Mouse (Mus musculus) cerebellum, adult 9-10 months (tissue): ENCODE measurements around the gene Myo9b.
A peak's percentile ranks its signal among the peaks of the same experiment; 100 is the strongest.

ENCODE experiments used
- DNase-seq: peaks from one replicate; pipeline ENCODE4 v3.0.0; 2022

The Myo9b gene

DNA sequence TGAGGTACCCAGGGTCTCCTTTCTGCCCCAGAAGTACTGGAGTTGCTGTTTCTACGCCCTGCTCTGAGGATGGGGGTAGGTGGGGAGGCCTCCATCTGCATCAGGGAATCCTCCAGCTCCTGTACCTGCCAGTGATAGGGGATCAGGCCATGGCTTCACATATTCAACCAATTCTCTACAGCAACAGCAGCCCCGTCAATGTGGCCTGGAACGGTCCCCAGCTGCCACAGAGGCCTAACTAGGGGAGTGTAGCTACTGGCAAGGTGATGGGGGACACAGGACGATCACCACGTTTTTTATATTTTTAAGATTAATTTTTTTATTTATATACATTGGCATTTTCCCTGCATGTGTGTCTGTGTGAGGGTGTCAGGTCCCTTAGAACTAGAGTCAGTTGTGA, 119.9 kb downstream of the Myo9b start:
- DNase-seq, result no peak

DNA sequence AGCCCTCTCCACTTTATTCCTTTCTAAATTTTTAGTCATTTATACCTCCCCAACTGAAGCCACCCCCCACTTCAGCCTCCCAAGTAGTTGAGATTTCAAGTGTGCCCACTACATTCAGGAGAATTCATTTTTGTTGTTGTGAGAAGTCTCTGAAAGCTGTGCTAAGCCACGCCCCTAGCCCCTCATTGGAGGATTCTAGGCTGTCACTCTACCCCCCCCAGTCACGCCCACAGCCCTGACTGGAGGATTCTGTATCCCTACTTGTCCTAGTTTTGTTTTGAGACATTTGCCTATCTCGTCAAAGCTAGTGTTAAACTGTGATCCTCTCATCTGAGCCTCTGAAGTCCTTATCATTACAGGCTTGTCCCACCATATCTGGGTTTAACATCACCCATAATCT, 120.4 kb downstream of the Myo9b start:
- DNase-seq, result no peak

DNA sequence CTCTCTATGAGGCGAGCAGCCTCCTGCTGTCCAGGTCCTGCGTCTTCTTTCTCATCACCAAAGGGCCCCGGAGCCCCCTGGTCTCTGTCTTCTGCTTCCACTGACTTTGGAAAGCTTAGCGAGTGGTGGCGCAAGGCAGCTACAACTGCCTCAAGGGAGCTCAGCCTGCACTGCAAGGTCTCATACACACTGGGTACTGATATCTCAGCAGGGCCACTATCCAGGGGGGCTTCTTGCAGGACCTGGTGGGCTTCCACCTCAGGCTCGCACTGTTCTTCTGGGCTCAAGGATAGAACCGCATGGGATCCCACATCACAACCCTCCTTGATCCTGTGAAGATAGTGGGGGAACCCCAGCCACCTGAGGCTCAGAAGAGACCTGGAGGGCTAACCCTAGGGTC, 122.0 kb downstream of the Myo9b start:
- DNase-seq, result no peak

DNA sequence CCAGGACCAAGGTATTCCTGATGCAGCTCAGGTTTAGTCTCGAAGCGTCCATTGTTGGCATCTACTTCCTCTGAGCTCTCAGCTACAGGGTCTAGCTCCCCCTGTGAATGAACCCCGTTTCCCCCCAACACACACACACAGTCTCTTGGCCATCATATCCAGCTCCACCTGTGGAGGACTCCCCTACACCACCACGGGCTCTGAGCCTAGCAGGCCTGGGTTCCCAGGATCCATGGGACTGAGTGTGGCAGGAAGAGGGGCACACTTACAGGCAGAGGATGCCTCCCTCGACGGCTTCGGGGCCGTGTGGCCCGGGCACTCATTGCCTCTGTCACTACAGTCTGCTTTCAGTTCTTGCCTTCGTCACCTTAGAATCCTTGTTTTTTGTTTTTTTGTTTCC, 122.6 kb downstream of the Myo9b start:
- DNase-seq, result peak; percentile 52

DNA sequence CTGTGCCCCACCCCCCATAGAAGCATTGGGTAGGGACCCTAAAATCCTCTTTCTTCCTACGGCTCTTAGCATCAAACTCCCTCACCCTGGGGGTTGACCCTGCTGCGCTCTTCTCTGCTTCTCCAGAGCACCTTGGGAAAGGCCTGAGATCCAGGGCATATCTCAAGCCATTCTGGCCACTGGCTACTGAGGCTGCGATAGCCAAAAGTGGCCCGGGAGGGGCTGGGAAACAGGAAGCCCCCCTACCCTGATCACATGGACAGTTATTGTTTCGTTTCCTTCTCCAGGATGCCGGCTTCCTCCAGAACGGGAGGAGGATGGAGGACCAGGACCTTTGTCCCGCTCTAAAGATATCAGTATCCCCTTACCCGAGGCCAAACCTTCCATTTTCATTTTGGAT, 123.1 kb downstream of the Myo9b start, which contains the start of gene Ushbp1:
TSS of gene Ushbp1 (minus strand) at position 174 of the 400 bp plus-strand sequence.
- DNase-seq, result peak; percentile 61

DNA sequence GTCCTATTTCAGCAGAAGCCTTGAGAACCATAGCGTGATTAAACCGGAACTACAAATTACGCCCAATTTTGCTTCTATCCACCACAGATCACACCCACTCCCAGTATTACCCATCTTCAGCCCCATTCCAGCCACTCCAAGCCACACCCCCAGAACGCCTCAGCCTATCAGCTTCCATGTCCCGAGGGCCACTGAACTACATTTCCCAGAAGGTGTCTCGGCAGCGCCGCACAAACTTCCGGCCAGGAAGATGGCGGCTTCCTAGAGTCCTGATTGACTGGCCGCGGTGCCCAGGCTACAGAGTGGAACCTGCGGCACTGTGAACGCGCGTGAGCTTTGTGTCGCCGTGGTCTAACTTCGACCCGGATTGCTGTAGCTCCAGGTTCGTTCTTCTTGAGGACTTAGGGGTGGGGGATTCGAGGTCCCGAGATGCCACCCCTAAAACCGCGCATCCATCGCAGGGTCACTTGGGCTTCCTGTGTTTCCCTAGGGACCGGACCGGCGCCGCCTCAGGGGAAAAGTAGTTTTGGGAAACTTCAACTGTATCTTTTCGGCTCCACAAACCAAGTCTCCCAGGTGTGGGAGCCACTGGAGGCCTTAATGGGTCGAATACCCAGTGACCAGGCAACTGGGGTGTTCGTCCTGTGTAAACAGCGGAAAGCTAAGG, 124.3 kb downstream of the Myo9b start, which contains the start of gene Babam1:
TSS of gene Babam1 (plus strand) at position 223 of the 667 bp plus-strand sequence.
- DNase-seq, result peak; percentile 98

DNA sequence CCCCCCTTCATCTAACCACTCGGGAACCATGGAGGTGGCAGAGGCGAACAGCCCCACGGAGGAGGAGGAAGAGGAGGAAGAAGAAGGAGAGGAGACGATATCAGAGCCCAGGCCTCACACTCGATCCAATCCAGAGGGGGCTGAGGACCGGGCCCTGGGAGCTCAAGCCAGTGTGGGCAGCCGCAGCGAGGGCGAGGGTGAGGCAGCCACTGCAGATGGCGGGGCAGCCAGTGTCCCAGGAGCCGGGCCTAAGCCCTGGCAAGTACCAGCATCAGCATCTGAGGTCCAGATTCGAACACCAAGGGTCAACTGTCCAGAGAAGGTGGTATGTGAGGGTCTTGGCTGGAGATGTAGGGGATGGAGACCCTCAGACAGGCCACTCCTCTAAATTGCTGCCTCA, 125.2 kb downstream of the Myo9b start:
- DNase-seq, result peak; percentile 47

DNA sequence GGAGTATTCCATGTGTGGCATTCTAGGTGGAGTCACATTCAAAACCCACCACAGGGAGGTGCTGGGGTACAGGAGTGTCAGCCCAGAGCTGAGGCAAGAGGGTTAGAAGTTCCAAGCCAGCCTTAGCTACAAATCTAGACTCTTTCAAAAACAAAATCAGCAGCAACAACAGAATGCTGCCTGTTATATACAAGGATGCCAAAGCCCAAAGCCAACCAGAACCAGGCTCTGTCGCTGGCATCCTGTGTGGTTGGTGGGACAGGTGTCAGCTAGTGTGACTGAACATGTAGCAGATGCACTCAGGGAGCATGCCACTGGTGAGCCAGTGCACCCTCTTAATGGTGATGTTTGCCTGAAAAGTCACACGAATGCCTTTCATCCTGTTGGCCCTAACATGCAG, 128.3 kb downstream of the Myo9b start:
- no peak for DNase-seq

DNA sequence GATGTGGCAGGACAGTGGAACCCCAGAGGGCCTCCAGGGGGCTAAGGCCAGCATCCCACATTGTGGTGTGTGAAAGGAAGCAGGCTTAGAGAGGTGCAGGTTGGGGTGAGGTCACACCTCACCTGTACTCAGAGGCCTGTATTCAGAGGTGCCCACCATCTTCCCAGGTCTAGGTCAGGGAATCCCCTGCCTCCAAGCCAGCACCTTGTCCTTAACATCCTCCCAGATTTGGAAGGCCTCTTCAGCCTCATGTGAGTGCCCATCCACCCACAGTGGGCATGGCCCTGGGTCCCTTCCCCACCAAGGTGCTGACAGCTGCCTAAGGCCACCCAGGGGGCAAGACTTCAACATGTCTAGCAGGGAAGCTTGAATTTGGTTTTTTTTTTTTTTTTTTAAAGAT, 128.9 kb downstream of the Myo9b start:
- no peak for DNase-seq

DNA sequence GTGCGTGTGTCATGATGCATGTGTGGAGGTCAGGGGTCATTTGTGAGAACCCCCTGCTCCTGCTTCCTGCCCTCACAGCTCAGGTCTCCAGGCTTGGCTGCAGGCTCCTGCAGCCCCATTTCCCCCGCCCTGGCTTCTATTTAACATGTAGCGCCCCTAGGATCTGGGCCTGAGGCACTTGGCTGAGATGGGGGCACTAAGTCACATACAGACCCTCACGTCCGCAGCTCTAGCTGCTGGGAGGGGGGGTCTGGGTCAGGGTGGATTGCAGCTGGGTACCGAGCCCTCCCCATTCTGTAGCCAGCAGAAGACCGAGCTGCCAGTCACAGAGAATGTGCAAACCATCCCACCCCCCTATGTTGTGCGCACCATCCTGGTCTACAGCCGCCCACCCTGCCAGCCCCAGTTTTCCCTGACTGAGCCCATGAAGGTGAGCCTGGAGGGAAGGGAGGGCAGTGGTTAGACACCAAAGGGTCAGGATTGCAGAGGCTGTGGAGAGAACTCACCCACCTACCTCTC, 130.0 kb downstream of the Myo9b start:
- DNase-seq, result peak; percentile 17

DNA sequence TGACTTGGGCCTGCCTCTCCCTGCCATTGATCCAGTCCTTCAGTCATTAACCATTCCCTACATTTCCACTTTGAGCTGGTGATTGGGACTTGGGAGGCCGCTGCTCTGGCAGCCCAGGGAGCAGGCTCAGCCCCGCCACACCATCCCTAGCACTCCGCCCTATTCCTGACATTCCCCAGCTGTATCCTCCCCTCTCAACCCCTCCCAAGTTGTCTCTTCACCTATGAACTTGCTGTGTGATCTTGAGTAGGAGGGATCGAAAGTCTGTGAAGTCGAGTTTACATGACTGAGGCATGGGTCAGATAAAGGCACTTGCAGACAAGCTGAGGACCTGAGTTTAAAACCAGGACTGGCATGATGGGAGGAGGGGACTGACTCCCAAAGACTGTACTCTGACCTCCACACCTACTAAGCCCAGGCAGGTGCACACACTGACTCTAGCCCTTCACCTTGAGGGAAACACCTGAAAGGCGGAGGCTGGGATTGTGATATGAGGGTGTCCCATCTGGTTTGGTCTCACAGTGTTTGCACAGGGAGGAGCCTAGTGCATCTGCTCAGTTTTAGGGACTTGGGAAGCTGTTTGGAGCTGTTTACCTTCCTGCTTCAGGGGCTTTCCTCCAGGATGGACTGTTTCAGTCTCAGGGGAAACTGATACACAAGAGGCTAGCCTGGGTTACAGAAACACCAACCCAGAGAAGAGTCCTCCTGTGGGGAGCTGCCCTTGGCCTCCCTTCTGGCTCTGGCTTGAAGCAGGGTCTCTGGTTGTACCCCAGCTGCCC, 130.8 kb downstream of the Myo9b start:
- no peak for DNase-seq

DNA sequence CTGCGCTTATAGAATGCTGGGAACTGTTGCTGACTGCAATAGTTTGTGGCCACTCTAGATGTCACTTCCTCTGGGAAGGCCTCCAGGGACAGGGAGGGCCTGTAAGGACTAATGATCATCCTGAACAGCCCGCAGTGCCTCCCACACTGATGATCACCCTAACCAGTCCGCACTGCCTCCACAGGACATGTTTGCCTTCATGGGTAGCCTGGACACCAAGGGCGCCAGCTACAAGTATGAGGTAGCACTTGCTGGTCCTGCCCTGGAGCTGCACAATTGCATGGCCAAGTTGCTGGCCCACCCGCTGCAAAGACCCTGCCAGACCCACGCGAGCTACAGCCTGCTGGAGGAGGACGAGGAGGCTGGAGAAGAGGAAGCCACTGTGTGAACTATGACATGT, 131.5 kb downstream of the Myo9b start:
- peak; percentile 16 for DNase-seq

DNA sequence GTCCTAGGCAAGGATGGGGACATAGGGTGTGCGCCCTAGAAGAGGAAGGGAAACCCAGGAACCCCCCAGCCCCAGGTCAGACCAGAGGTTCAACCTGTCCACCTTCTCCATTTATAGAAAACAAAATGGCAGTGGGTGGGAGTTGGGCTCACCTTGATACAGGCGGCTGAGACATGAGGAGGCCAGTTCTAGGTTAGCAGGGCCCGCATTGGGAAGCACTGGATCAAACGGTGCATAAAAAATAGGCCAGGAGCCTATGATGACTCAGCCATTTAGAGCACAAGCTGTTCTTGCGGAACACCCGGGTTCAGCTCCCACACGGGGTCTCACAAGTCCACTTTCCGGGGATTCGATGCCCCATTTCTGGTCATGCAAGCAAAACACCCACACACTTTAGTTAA, 132.4 kb downstream of the Myo9b start:
- peak; percentile 43 for DNase-seq

DNA sequence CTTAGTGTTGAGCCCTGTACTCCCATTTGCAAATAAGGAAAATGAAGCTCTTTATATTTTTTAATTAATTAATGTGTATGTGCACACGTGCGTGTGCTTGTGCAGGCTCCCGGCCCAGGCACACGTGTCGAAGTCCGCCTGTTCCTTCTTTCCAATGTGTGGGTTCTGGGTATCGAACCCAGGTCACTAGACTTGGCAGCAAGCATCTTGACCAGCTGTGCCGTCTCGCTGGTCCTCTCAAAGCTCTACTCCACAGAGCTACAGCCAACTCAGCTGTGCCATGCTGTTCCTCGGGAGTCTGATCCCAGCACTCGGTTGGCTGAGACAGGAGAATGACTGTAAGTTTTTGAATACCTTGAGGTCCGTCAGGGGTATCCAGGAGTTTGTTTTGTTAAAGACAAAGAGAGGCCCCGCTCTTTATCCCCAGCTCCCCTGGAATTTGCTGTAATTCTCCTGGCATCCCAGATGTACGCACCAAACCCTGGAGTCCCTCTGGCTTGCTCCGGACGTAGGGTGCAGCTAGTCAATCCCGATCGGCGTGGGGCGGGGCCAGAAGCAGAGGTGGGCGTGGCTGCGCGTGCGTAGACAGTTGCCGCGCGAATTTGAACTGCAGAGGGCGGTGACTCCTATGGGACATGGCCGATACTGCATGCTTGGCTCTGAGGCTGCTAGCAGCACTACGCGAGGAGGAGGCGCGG, 133.0 kb downstream of the Myo9b start, which contains the start of gene Ankle1:
TSS of gene Ankle1 (plus strand) at position 610 of the 698 bp plus-strand sequence.
- DNase-seq, result peak; percentile 94

DNA sequence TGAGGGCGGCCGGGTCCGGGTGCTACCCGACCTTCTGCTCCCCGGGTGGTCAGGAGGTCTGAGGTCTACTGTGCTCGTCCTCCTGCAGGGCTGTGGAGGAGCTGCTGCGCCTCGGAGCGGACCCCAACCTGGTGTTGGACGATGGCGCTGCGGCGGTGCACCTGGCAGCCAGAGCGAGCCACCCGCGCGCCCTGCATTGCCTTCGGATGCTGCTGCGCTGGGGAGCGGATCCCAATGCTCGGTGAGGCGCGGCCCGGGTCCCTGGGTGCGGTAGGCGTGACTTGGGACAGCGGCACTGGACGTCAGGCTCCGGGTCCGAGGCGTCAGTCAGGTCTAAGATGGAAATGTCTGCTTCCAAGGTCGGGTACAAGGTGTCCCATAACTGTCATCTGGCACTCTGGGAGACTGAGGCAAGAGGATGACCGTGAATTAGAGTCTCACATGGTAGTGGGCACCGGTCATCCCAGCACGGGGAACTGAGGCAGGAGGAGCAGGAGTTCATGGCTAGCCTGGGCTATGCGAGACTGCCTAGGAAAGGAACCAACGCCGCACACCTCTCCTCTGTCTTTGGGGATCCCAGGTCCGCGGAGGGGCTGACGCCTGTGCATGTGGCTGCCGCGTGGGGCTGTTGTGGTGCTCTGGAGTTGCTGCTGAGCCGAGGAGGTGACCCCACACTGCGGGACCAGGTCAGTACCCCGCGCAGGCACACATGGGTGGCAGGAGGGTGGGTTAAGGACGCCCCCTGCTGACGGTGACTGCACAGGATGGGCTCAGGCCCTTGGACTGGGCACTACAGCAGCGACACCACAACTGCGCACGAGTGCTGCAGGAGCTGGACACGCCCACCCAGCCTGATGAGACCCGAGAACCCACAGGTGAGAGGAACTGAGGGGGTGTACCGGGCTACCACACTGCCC, 133.8 kb downstream of the Myo9b start:
- DNase-seq, result peak; percentile 57

DNA sequence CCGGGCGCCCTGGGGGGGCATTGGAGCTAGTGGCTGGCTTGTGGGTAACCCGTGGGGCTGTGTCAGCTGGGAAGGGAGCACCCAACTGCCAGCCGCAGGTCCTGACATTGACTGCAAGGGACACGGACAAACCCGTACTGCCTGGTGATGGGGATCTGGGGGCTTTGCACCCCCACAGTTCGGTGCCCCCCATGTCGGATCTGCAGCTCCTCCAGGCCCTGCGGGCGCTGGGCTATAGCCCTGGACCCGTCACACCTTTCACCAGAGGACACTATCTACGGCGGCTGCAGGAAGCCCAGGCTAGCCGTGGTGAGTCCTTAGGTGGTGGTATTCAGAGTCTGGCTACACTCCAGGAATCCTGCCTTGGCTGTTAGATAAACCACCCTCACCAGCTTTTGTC, 134.9 kb downstream of the Myo9b start:
- DNase-seq, result peak; percentile 19

DNA sequence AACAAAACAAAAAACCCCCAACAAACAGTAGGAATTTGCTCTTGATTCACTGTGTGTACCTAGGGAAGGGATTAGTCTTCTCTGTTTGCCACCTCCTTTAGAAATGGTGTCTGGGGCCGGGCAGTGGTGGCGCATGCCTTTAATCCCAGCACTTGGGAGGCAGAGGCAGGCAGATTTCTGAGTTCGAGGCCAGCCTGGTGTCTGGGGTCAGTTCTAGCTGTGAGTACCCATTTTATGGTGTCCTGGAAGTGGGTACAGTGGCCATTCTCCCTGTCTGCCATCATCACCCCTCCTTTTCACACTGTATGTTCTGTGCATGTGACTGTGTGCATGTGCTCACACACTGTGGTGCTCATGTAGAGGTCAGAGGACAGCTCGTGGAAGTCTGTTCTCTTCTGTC, 135.7 kb downstream of the Myo9b start:
- no peak for DNase-seq
